In genomic region chr12:75816981-75817856, GRCm38 (mm10) we compare ENCODE assay signal across 7 mouse cellular contexts. TPM values are rescaled to one million over a fixed set of nuclear protein-coding genes. Genes with fewer than 3 reads are reported as not detected.
DNase-seq lines count a peak whose midpoint lies in the region; ATAC-seq and TF ChIP-seq lines count a peak whose summit lies in the region.

No protein-coding gene starts in this region.

- peak; percentile 6 for ATAC-seq in forebrain, embryonic 15.5 days (replicated peaks)
- ATAC-seq in liver, embryonic 14.5 days (ENCODE audit: insufficient read depth), result no peak

- 9% methylated on average over 25 of the region's 25 CpGs for WGBS in forebrain, embryonic 15.5 days
- WGBS in liver, embryonic 14.5 days (ENCODE audit: insufficient replicate concordance), result 15% methylated on average over 21 of the region's 25 CpGs
- 10% methylated on average over 25 of the region's 25 CpGs for WGBS in small intestine, adult 2 months

- DNase-seq in lung, adult 18-20 months, result peak; percentile 39 to 57
- no peak for DNase-seq in lung, postnatal 14 days
- no peak for DNase-seq in liver, embryonic 14.5 days (ENCODE audit: low read depth in 3 of 3, low spot score in 3 of 3)
- no peak for DNase-seq in right cerebral cortex, postnatal 25 days
- no peak for DNase-seq in testis, postnatal 10 days (ENCODE audit: low spot score)

- H3K9me3 ChIP-seq in forebrain, embryonic 15.5 days, result no peaks in the 10 kb centered on the region
- H3K9me3 ChIP-seq in liver, embryonic 14.5 days (ENCODE audit: control insufficient read depth, low read length), result no peaks in the 10 kb centered on the region

- H3K9ac ChIP-seq in forebrain, embryonic 15.5 days (replicated peaks), result peak overlapping the region; percentile 84
- H3K9ac ChIP-seq in liver, embryonic 14.5 days (replicated peaks), result no peak overlapping the region

- TF ChIP-seq CTCF in liver, embryonic 14.5 days (IDR thresholded peaks at IDR 0.05; ENCODE audit: low read depth), result no peak
- no peak for TF ChIP-seq CTCF in small intestine, adult 2 months (IDR thresholded peaks at IDR 0.05; ENCODE audit: extremely low read depth, insufficient read length, insufficient replicate concordance, low read depth, low read length)

- H3K36me3 ChIP-seq in forebrain, embryonic 15.5 days, result no peaks in the 10 kb centered on the region
- H3K36me3 ChIP-seq in liver, embryonic 14.5 days (replicated peaks; ENCODE audit: control insufficient read depth, insufficient read depth, low read depth), result no peaks in the 10 kb centered on the region
- no peaks in the 10 kb centered on the region for H3K36me3 ChIP-seq in small intestine, adult 2 months (ENCODE audit: control insufficient read depth, insufficient read depth, low read length)

- H3K4me2 ChIP-seq in forebrain, embryonic 15.5 days (replicated peaks), result peak overlapping the region; percentile 85
- H3K4me2 ChIP-seq in liver, embryonic 14.5 days (ENCODE audit: low read depth), result peak overlapping the region; percentile 73

- H3K4me1 ChIP-seq in forebrain, embryonic 15.5 days, result peaks cover 36% of the 10 kb centered on the region
- H3K4me1 ChIP-seq in liver, embryonic 14.5 days (replicated peaks; ENCODE audit: control insufficient read depth in 2 of 2, insufficient read depth in 2 of 2, low read length in 1 of 2), result no peaks in the 10 kb centered on the region
- H3K4me1 ChIP-seq in small intestine, adult 2 months (ENCODE audit: control insufficient read depth, insufficient read depth, insufficient read length, low read length), result peaks cover 10% of the 10 kb centered on the region

- no peak overlapping the region for H3K27ac ChIP-seq in forebrain, embryonic 15.5 days (replicated peaks)
- no peak overlapping the region for H3K27ac ChIP-seq in liver, embryonic 14.5 days
- no peak overlapping the region for H3K27ac ChIP-seq in small intestine, adult 2 months (ENCODE audit: insufficient read depth, low read depth, low read length)

- no peaks in the 10 kb centered on the region for H3K27me3 ChIP-seq in forebrain, embryonic 15.5 days
- peaks cover 46% of the 10 kb centered on the region for H3K27me3 ChIP-seq in liver, embryonic 14.5 days (ENCODE audit: control insufficient read depth, insufficient read depth, low read length)
- no peaks in the 10 kb centered on the region for H3K27me3 ChIP-seq in small intestine, adult 2 months (ENCODE audit: control insufficient read depth, insufficient read depth, low read length)

- peak overlapping the region; percentile 86 for H3K4me3 ChIP-seq in forebrain, embryonic 15.5 days
- H3K4me3 ChIP-seq in liver, embryonic 14.5 days (ENCODE audit: insufficient read depth in 1 of 2, low read depth in 2 of 2, low read length in 2 of 2), result peak overlapping the region in 1 of 2 experiments; percentile 63; a peak in 2 of 4 replicates
- H3K4me3 ChIP-seq in small intestine, adult 2 months (ENCODE audit: low read depth, low read length), result peak overlapping the region; percentile 86

- TF ChIP-seq EP300 in liver, embryonic 14.5 days (IDR thresholded peaks at IDR 0.05; ENCODE audit: low read depth), result no peak

- no peak for TF ChIP-seq POLR2A in small intestine, adult 2 months (IDR thresholded peaks at IDR 0.05; ENCODE audit: low read depth, low read length)

RNA-seq across cellular contexts. Expression of gene Syne2, which starts 0.7 kb away (rescaled TPM):
- polyA plus RNA-seq in forebrain, embryonic 15.5 days (2015; fragmentation: Nextera tagmentation; extraction: Ambion mirVana), result 116 and 117 TPM in 2 replicates
- polyA plus RNA-seq in liver, embryonic 14.5 days (2012; rRNA removed), result 1.7 and 2.1 TPM in 2 replicates
- polyA plus RNA-seq in liver, embryonic 14.5 days (2014; fragmentation: Nextera tagmentation; extraction: Ambion mirVana), result 2.5 and 3.0 TPM in 2 replicates
- 15.6 and 39.8 TPM in 2 replicates for polyA plus RNA-seq in small intestine, adult 2 months (2012; rRNA removed)

Comparison
In these comparisons a context has a peak if more than half of its experiments do, and no peak if none do; other contexts are left out.
1. DNase-seq: peak in lung, adult 18-20 months (2 of 2); none in lung, postnatal 14 days (single experiment), liver, embryonic 14.5 days (0 of 3), right cerebral cortex, postnatal 25 days (single experiment) and testis, postnatal 10 days (single experiment).